Mouse (Mus musculus): ENCODE measurements at regions not wholly inside any gene's neighbourhood (a gene's known extent, or its start where the extent isn't known, plus 50 kb on each side); places are given as distances from the start of the nearest gene placed in this dataset.
A peak's percentile ranks its signal among the peaks of the same experiment; 100 is the strongest.

- Histone ChIP-seq H3K27ac (ENCODE audit: low read length) (no peak overlapping the region), H3K9me3 (ENCODE audit: control insufficient read depth, low read length) (no peaks in the 10 kb centered on the region), H3K4me1 (replicated peaks; ENCODE audit: control insufficient read depth, insufficient read depth, low read length) (no peaks in the 10 kb centered on the region), H3K36me3 (ENCODE audit: control insufficient read depth, insufficient read depth) (no peaks in the 10 kb centered on the region), H3K4me3 (replicated peaks; ENCODE audit: low read length) (no peak overlapping the region), H3K4me2 (ENCODE audit: low read length) (no peak overlapping the region), H3K27me3 (replicated peaks; ENCODE audit: control insufficient read depth, insufficient read depth, low read length) (no peaks in the 10 kb centered on the region), H3K9ac (replicated peaks; ENCODE audit: low read depth, low read length) (no peak overlapping the region)
- ATAC-seq = no peak
- WGBS = 34% methylated on average over 6 of the region's 6 CpGs
These were observed 989.0 kb upstream of the H2afb3 start for GRCm38 (mm10) chrX:121301915-121302314.

DNA sequence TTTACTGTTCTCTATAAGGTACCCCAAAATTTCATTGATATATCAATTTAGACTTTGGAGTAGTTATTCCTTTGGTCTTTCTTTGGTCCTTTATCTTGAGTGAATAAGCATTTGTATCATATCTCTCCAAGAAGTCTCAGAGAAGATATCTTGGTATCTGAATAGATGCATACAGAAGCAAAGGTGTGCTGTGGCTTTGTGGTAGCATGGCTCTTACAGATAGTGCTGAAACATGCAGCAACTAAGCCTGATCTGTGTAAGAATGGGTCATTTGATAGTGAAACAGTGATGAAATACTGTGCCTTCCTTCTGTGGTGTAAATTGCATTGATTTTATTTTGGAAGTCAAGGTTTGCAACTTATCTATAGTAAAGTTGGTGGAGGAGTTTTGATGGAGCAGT is 978.3 kb upstream of the H2afb3 start:
- Histone ChIP-seq H3K27ac (ENCODE audit: low read length) (no peak overlapping the region), H3K27me3 (replicated peaks; ENCODE audit: control insufficient read depth, insufficient read depth, low read length) (no peaks in the 10 kb centered on the region), H3K9me3 (ENCODE audit: control insufficient read depth, low read length) (no peaks in the 10 kb centered on the region), H3K36me3 (ENCODE audit: control insufficient read depth, insufficient read depth) (no peaks in the 10 kb centered on the region), H3K4me1 (replicated peaks; ENCODE audit: control insufficient read depth, insufficient read depth, low read length) (no peaks in the 10 kb centered on the region), H3K4me3 (replicated peaks; ENCODE audit: low read length) (no peak overlapping the region), H3K4me2 (ENCODE audit: low read length) (no peak overlapping the region), H3K9ac (replicated peaks; ENCODE audit: low read depth, low read length) (no peak overlapping the region)
- no peak for ATAC-seq

DNA sequence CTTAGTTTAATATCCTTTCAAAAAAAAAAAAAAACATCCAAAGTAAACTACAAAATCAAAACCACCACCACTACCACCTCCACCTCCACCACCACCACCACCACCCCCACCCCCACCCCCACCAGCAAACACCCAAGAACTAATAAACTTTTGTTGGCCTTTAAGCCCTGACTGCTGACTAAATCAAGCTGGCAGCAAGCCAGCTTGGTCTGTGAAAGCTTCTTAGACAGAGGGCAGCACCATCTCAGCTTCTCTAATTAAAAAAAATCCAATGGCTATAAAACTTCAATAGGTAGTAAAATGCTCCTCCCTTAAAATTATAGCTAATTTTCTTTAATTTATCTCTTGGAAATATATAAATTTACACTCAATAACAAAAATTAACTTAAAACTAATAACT is 957.2 kb upstream of the H2afb3 start:
- Histone ChIP-seq H3K4me3 (replicated peaks; ENCODE audit: low read length) (no peak overlapping the region), H3K4me1 (replicated peaks; ENCODE audit: control insufficient read depth, insufficient read depth, low read length) (no peaks in the 10 kb centered on the region), H3K9me3 (ENCODE audit: control insufficient read depth, low read length) (no peaks in the 10 kb centered on the region), H3K27ac (ENCODE audit: low read length) (no peak overlapping the region), H3K27me3 (replicated peaks; ENCODE audit: control insufficient read depth, insufficient read depth, low read length) (no peaks in the 10 kb centered on the region), H3K36me3 (ENCODE audit: control insufficient read depth, insufficient read depth) (no peaks in the 10 kb centered on the region), H3K4me2 (ENCODE audit: low read length) (no peak overlapping the region), H3K9ac (replicated peaks; ENCODE audit: low read depth, low read length) (no peak overlapping the region)
- no peak for ATAC-seq

- H3K27me3 ChIP-seq (replicated peaks; ENCODE audit: control insufficient read depth, insufficient read depth, low read length) = no peaks in the 10 kb centered on the region
- no peaks in the 10 kb centered on the region for H3K4me1 ChIP-seq (replicated peaks; ENCODE audit: control insufficient read depth, insufficient read depth, low read length)
- no peak overlapping the region for H3K27ac ChIP-seq (ENCODE audit: low read length)
- 40% methylated on average over 2 of the region's 2 CpGs for WGBS
- ATAC-seq = no peak
- no peaks in the 10 kb centered on the region for H3K9me3 ChIP-seq (ENCODE audit: control insufficient read depth, low read length)
- H3K36me3 ChIP-seq (ENCODE audit: control insufficient read depth, insufficient read depth) = no peaks in the 10 kb centered on the region
- H3K4me2 ChIP-seq (ENCODE audit: low read length) = no peak overlapping the region
- no peak overlapping the region for H3K4me3 ChIP-seq (replicated peaks; ENCODE audit: low read length)
- no peak overlapping the region for H3K9ac ChIP-seq (replicated peaks; ENCODE audit: low read depth, low read length)
These were observed 956.7 kb upstream of the H2afb3 start for GRCm38 (mm10) chrX:121269620-121270019.

GRCm38 (mm10) chrX:121232142-121233000 is 919.5 kb upstream of the H2afb3 start:
- Histone ChIP-seq H3K4me2 (ENCODE audit: low read length) (no peak overlapping the region), H3K9me3 (ENCODE audit: control insufficient read depth, low read length) (no peaks in the 10 kb centered on the region), H3K4me1 (replicated peaks; ENCODE audit: control insufficient read depth, insufficient read depth, low read length) (peaks cover 5% of the 10 kb centered on the region; the same call in 1 of the 2 replicates), H3K4me3 (replicated peaks; ENCODE audit: low read length) (no peak overlapping the region), H3K9ac (replicated peaks; ENCODE audit: low read depth, low read length) (no peak overlapping the region), H3K36me3 (ENCODE audit: control insufficient read depth, insufficient read depth) (no peaks in the 10 kb centered on the region), H3K27me3 (replicated peaks; ENCODE audit: control insufficient read depth, insufficient read depth, low read length) (no peaks in the 10 kb centered on the region), H3K27ac (ENCODE audit: low read length) (no peak overlapping the region)
- 21% methylated on average over 3 of the region's 3 CpGs for WGBS
- ATAC-seq = peak; percentile 70

Data from forebrain, embryonic 16.5 days (tissue).